ENCODE assay signal across 15 mouse cellular contexts in genomic region chr8:69809820-69810219, GRCm38 (mm10). TPM values are rescaled to one million over a fixed set of nuclear protein-coding genes. Genes with fewer than 3 reads are reported as not detected.
A peak's percentile ranks its signal among the peaks of the same experiment; 100 is the strongest.
DNase-seq lines count a peak whose midpoint lies in the region; ATAC-seq and TF ChIP-seq lines count a peak whose summit lies in the region.
"Had no signal": no experiment of that assay in that cellular context is flagged by ENCODE, and none has a peak within 500 bp of the region (broad histone marks: within the 10 kb centered on the region; RNA-seq: fewer than 3 reads in every experiment).

No protein-coding gene starts in this region.

- TF ChIP-seq CTCF in stomach, postnatal 0 days (IDR thresholded peaks at IDR 0.05; ENCODE audit: low read depth): no peak

- H3K9ac ChIP-seq in stomach, embryonic 14.5 days (replicated peaks; ENCODE audit: low read depth, low read length): no peak overlapping the region
- no peak overlapping the region for H3K9ac ChIP-seq in stomach, postnatal 0 days (ENCODE audit: low read length)
- H3K9ac ChIP-seq in liver, embryonic 15.5 days: no peak overlapping the region
- H3K9ac ChIP-seq: limb, embryonic 15.5 days had no signal

- ATAC-seq in stomach, embryonic 14.5 days (ENCODE audit: insufficient number of reproducible peaks, insufficient read depth, low FRiP score, low read depth): no peak
- no peak for ATAC-seq in stomach, postnatal 0 days (ENCODE audit: low FRiP score, low TSS enrichment)
- no peak for ATAC-seq in liver, embryonic 15.5 days (ENCODE audit: insufficient read depth)

- TF ChIP-seq EP300 in stomach, postnatal 0 days (optimal IDR thresholded peaks at IDR 0.05): no peak

- no peaks in the 10 kb centered on the region for H3K9me3 ChIP-seq in heart, embryonic 10.5 days
- no peaks in the 10 kb centered on the region for H3K9me3 ChIP-seq in stomach, embryonic 14.5 days (ENCODE audit: control insufficient read depth, low read depth, low read length)
- no peaks in the 10 kb centered on the region for H3K9me3 ChIP-seq in stomach, postnatal 0 days (ENCODE audit: control insufficient read depth, low read length)
- H3K9me3 ChIP-seq in liver, embryonic 15.5 days (replicated peaks): no peaks in the 10 kb centered on the region
- H3K9me3 ChIP-seq: embryonic facial prominence, embryonic 15.5 days; kidney, embryonic 15.5 days; limb, embryonic 15.5 days had no signal

- 45% methylated on average over 3 of the region's 3 CpGs for WGBS in heart, embryonic 10.5 days
- WGBS in stomach, embryonic 14.5 days: 63% methylated on average over 3 of the region's 3 CpGs
- 59% methylated on average over 3 of the region's 3 CpGs for WGBS in stomach, postnatal 0 days
- 40% methylated on average over 3 of the region's 3 CpGs for WGBS in liver, embryonic 15.5 days (ENCODE audit: insufficient replicate concordance)

- no peak overlapping the region for H3K27ac ChIP-seq in heart, embryonic 10.5 days
- H3K27ac ChIP-seq in stomach, embryonic 14.5 days (ENCODE audit: low read length): no peak overlapping the region
- H3K27ac ChIP-seq in stomach, postnatal 0 days (replicated peaks): no peak overlapping the region
- no peak overlapping the region for H3K27ac ChIP-seq in liver, embryonic 15.5 days (replicated peaks)
- H3K27ac ChIP-seq: kidney, embryonic 15.5 days; limb, embryonic 15.5 days had no signal

- DNase-seq in heart, embryonic 10.5 days (ENCODE audit: low spot score): no peak
- no peak for DNase-seq in heart, postnatal 4 days
- DNase-seq in stomach, postnatal 0 days (ENCODE audit: low spot score): no peak
- no peak for DNase-seq in spleen, postnatal 4 days (ENCODE audit: low spot score in 2 of 2)
- DNase-seq in embryo, embryonic 10 days (ENCODE audit: low spot score): no peak
- DNase-seq in thymus, postnatal 0 days (ENCODE audit: low spot score): no peak
- DNase-seq: adrenal gland, adult 2 months; cerebellum, adult 2 months; lung, postnatal 36 days had no signal

- 0 out of 2 replicates have a peak overlapping the region, but pooled peaks have one; percentile 91 for H3K4me2 ChIP-seq in stomach, embryonic 14.5 days (replicated peaks; ENCODE audit: low read depth, low read length)
- H3K4me2 ChIP-seq in stomach, postnatal 0 days (replicated peaks; ENCODE audit: low read depth): no peak overlapping the region
- H3K4me2 ChIP-seq in liver, embryonic 15.5 days: peak overlapping the region; percentile 87

- H3K36me3 ChIP-seq in heart, embryonic 10.5 days: peaks cover 70% of the 10 kb centered on the region
- H3K36me3 ChIP-seq in stomach, embryonic 14.5 days (ENCODE audit: control insufficient read depth, insufficient read depth, low read length): peaks cover 44% of the 10 kb centered on the region
- peaks cover 26% of the 10 kb centered on the region for H3K36me3 ChIP-seq in stomach, postnatal 0 days (ENCODE audit: control insufficient read depth, insufficient read depth, low read length)
- H3K36me3 ChIP-seq in liver, embryonic 15.5 days (replicated peaks): peaks cover 49% of the 10 kb centered on the region

- peak overlapping the region; percentile 67 for H3K4me3 ChIP-seq in heart, embryonic 10.5 days
- H3K4me3 ChIP-seq in stomach, embryonic 14.5 days (ENCODE audit: low read depth, low read length): no peak overlapping the region
- H3K4me3 ChIP-seq in stomach, postnatal 0 days (ENCODE audit: low read depth, low read length): no peak overlapping the region
- H3K4me3 ChIP-seq in liver, embryonic 15.5 days (replicated peaks): no peak overlapping the region

- H3K4me1 ChIP-seq in heart, embryonic 10.5 days: peaks cover 22% of the 10 kb centered on the region
- H3K4me1 ChIP-seq in stomach, embryonic 14.5 days (ENCODE audit: control insufficient read depth, insufficient read depth, low read length): no peaks in the 10 kb centered on the region
- H3K4me1 ChIP-seq in stomach, postnatal 0 days (replicated peaks; ENCODE audit: control insufficient read depth, insufficient read depth): no peaks in the 10 kb centered on the region
- H3K4me1 ChIP-seq in liver, embryonic 15.5 days (replicated peaks): peaks cover 19% of the 10 kb centered on the region

- no peaks in the 10 kb centered on the region for H3K27me3 ChIP-seq in heart, embryonic 10.5 days (ENCODE audit: insufficient read depth, poor library complexity, severe bottlenecking)
- no peaks in the 10 kb centered on the region for H3K27me3 ChIP-seq in stomach, embryonic 14.5 days (ENCODE audit: control insufficient read depth, insufficient read depth, low read length)
- no peaks in the 10 kb centered on the region for H3K27me3 ChIP-seq in stomach, postnatal 0 days (ENCODE audit: control insufficient read depth, insufficient read depth, low read length)
- H3K27me3 ChIP-seq in liver, embryonic 15.5 days: no peaks in the 10 kb centered on the region
- H3K27me3 ChIP-seq: embryonic facial prominence, embryonic 15.5 days; kidney, embryonic 15.5 days; limb, embryonic 15.5 days had no signal

RNA-seq across cellular contexts. Expression of gene Gmip, which starts 1.3 kb away (rescaled TPM):
- polyA plus RNA-seq in heart, embryonic 10.5 days (2016; fragmentation: Nextera tagmentation; extraction: Ambion mirVana): 10.3 and 10.7 TPM in 2 replicates
- 1 to 10 TPM; 6.1 to 8.1 TPM for total RNA-seq in heart, postnatal 4 days (2021)
- polyA plus RNA-seq in stomach, embryonic 14.5 days (2014; fragmentation: Nextera tagmentation; extraction: Ambion mirVana): 7.1 and 11.9 TPM in 2 replicates
- 5.8 and 6.0 TPM in 2 replicates for polyA plus RNA-seq in stomach, postnatal 0 days (2015; fragmentation: Nextera tagmentation; extraction: Ambion mirVana)
- 5.7 and 7.5 TPM in 2 replicates for polyA plus RNA-seq in liver, embryonic 15.5 days (2015; fragmentation: Nextera tagmentation; extraction: Ambion mirVana)
- polyA plus RNA-seq in thymus, postnatal 0 days (2015; fragmentation: Nextera tagmentation; extraction: Ambion mirVana): 30.9 and 35.0 TPM in 2 replicates

RNA-seq across cellular contexts. Expression of gene Lpar2, which starts 12.4 kb away (rescaled TPM):
- 0.32 and 0.73 TPM in 2 replicates for polyA plus RNA-seq in heart, embryonic 10.5 days (2016; fragmentation: Nextera tagmentation; extraction: Ambion mirVana)
- total RNA-seq in heart, postnatal 4 days (2021): 1 to 10 TPM in 1 of 2 experiments, under 1 TPM in 1; 0.91 to 1.1 TPM
- polyA plus RNA-seq in stomach, embryonic 14.5 days (2014; fragmentation: Nextera tagmentation; extraction: Ambion mirVana): 1.2 and 1.6 TPM in 2 replicates
- polyA plus RNA-seq in stomach, postnatal 0 days (2015; fragmentation: Nextera tagmentation; extraction: Ambion mirVana): 0.24 and 0.28 TPM in 2 replicates
- polyA plus RNA-seq in liver, embryonic 15.5 days (2015; fragmentation: Nextera tagmentation; extraction: Ambion mirVana): 0.06 TPM in 2 replicates
- 0.31 and 0.53 TPM in 2 replicates for polyA plus RNA-seq in thymus, postnatal 0 days (2015; fragmentation: Nextera tagmentation; extraction: Ambion mirVana)

RNA-seq across cellular contexts. Expression of gene Zfp866, which starts 18.8 kb away (rescaled TPM):
- polyA plus RNA-seq in heart, embryonic 10.5 days (2016; fragmentation: Nextera tagmentation; extraction: Ambion mirVana): 20.4 and 26.4 TPM in 2 replicates
- total RNA-seq in heart, postnatal 4 days (2021): 10 to 100 TPM; 19.1 to 19.9 TPM
- 35.3 and 35.4 TPM in 2 replicates for polyA plus RNA-seq in stomach, embryonic 14.5 days (2014; fragmentation: Nextera tagmentation; extraction: Ambion mirVana)
- 8.4 and 9.0 TPM in 2 replicates for polyA plus RNA-seq in stomach, postnatal 0 days (2015; fragmentation: Nextera tagmentation; extraction: Ambion mirVana)
- 7.4 and 8.5 TPM in 2 replicates for polyA plus RNA-seq in liver, embryonic 15.5 days (2015; fragmentation: Nextera tagmentation; extraction: Ambion mirVana)
- polyA plus RNA-seq in thymus, postnatal 0 days (2015; fragmentation: Nextera tagmentation; extraction: Ambion mirVana): 18.3 and 22.1 TPM in 2 replicates

RNA-seq across cellular contexts. Expression of gene Atp13a1, which starts 18.9 kb away (rescaled TPM):
- polyA plus RNA-seq in heart, embryonic 10.5 days (2016; fragmentation: Nextera tagmentation; extraction: Ambion mirVana): 43.2 and 48.3 TPM in 2 replicates
- total RNA-seq in heart, postnatal 4 days (2021): 10 to 100 TPM; 22.3 to 22.5 TPM
- polyA plus RNA-seq in stomach, embryonic 14.5 days (2014; fragmentation: Nextera tagmentation; extraction: Ambion mirVana): 45.7 and 45.9 TPM in 2 replicates
- polyA plus RNA-seq in stomach, postnatal 0 days (2015; fragmentation: Nextera tagmentation; extraction: Ambion mirVana): 19.4 and 21.5 TPM in 2 replicates
- polyA plus RNA-seq in liver, embryonic 15.5 days (2015; fragmentation: Nextera tagmentation; extraction: Ambion mirVana): 19.6 and 23.0 TPM in 2 replicates
- polyA plus RNA-seq in thymus, postnatal 0 days (2015; fragmentation: Nextera tagmentation; extraction: Ambion mirVana): 37.2 and 39.2 TPM in 2 replicates

RNA-seq across cellular contexts. Expression of gene Pbx4, which starts 22.5 kb away (rescaled TPM):
- 5.6 and 6.3 TPM in 2 replicates for polyA plus RNA-seq in heart, embryonic 10.5 days (2016; fragmentation: Nextera tagmentation; extraction: Ambion mirVana)
- 1 to 10 TPM; 1.1 to 1.2 TPM for total RNA-seq in heart, postnatal 4 days (2021)
- 5.9 and 8.8 TPM in 2 replicates for polyA plus RNA-seq in stomach, embryonic 14.5 days (2014; fragmentation: Nextera tagmentation; extraction: Ambion mirVana)
- 4.9 and 5.1 TPM in 2 replicates for polyA plus RNA-seq in stomach, postnatal 0 days (2015; fragmentation: Nextera tagmentation; extraction: Ambion mirVana)
- 2.0 and 2.4 TPM in 2 replicates for polyA plus RNA-seq in liver, embryonic 15.5 days (2015; fragmentation: Nextera tagmentation; extraction: Ambion mirVana)
- polyA plus RNA-seq in thymus, postnatal 0 days (2015; fragmentation: Nextera tagmentation; extraction: Ambion mirVana): 15.1 and 18.3 TPM in 2 replicates
- total RNA-seq: gastrocnemius, adult 18-20 months had no signal
